In genomic region chr13:67729441-67729840, GRCm38 (mm10) we compare ENCODE assay signal across 8 mouse cellular contexts. TPM values are rescaled to one million over a fixed set of nuclear protein-coding genes. Genes with fewer than 3 reads are reported as not detected.
DNase-seq lines count a peak whose midpoint lies in the region; ATAC-seq lines count a peak whose summit lies in the region.
"Not testable (repeated sequence)": the region's sequence is repeated elsewhere in the genome, so short reads cannot be mapped to it uniquely, and the experiment has no call there.

No protein-coding gene starts in this region.

- H3K4me1 ChIP-seq in forebrain, embryonic 10.5 days, result peaks cover 19% of the 10 kb centered on the region
- H3K4me1 ChIP-seq in liver, embryonic 11.5 days (replicated peaks; ENCODE audit: control insufficient read depth, insufficient read depth, low read length); midbrain, embryonic 12.5 days: not testable (repeated sequence)

- H3K9ac ChIP-seq in liver, embryonic 11.5 days (ENCODE audit: low read depth, low read length), result not testable (repeated sequence)
- H3K9ac ChIP-seq in midbrain, embryonic 12.5 days (replicated peaks), result peak overlapping the region; percentile 74

- not testable (repeated sequence) for H3K36me3 ChIP-seq in forebrain, embryonic 10.5 days (replicated peaks); liver, embryonic 11.5 days (ENCODE audit: control insufficient read depth, insufficient read depth, low read length); midbrain, embryonic 12.5 days

- H3K27me3 ChIP-seq in forebrain, embryonic 10.5 days (ENCODE audit: poor library complexity, severe bottlenecking); liver, embryonic 11.5 days (replicated peaks; ENCODE audit: control insufficient read depth, insufficient read depth, low read length); midbrain, embryonic 12.5 days: not testable (repeated sequence)

- H3K4me2 ChIP-seq in liver, embryonic 11.5 days, result peak overlapping the region; percentile 65
- H3K4me2 ChIP-seq in midbrain, embryonic 12.5 days (replicated peaks), result peak overlapping the region; percentile 69

- ATAC-seq in liver, embryonic 11.5 days (replicated peaks; ENCODE audit: low FRiP score), result peak; percentile 70
- ATAC-seq in midbrain, embryonic 12.5 days (ENCODE audit: low FRiP score, low read depth), result 0 out of 2 replicates have a peak, but pooled peaks have one; percentile 43

- peak overlapping the region; percentile 63 for H3K4me3 ChIP-seq in forebrain, embryonic 10.5 days
- peak overlapping the region; percentile 53 for H3K4me3 ChIP-seq in liver, embryonic 11.5 days (ENCODE audit: low read depth, low read length)
- H3K4me3 ChIP-seq in midbrain, embryonic 12.5 days, result peak overlapping the region; percentile 63

- H3K9me3 ChIP-seq in forebrain, embryonic 10.5 days, result peaks cover 23% of the 10 kb centered on the region
- H3K9me3 ChIP-seq in liver, embryonic 11.5 days (ENCODE audit: control insufficient read depth, low read length); midbrain, embryonic 12.5 days: not testable (repeated sequence)

- peak; percentile 54 for DNase-seq in 416B (ENCODE audit: low read depth)
- DNase-seq in adrenal gland, postnatal 36 days, result peak; percentile 38 to 51
- not testable (repeated sequence) for DNase-seq in forebrain, embryonic 10.5 days (ENCODE audit: extremely low spot score, low spot score); liver, embryonic 11.5 days (ENCODE audit: low spot score)
- peak; percentile 48 for DNase-seq in heart, postnatal 4 days
- DNase-seq in kidney, postnatal 10 days, result peak; percentile 64
- DNase-seq in right cerebral cortex, postnatal 4 days, result peak; percentile 39

- H3K27ac ChIP-seq in forebrain, embryonic 10.5 days, result peak overlapping the region; percentile 87
- H3K27ac ChIP-seq in liver, embryonic 11.5 days (ENCODE audit: low read depth, low read length); midbrain, embryonic 12.5 days (replicated peaks): not testable (repeated sequence)

- WGBS in forebrain, embryonic 10.5 days, result 53% methylated on average over 4 of the region's 4 CpGs
- 48% methylated on average over 4 of the region's 4 CpGs for WGBS in liver, embryonic 11.5 days
- 52% methylated on average over 4 of the region's 4 CpGs for WGBS in midbrain, embryonic 12.5 days

RNA-seq across cellular contexts. Expression of gene Zfp65, which starts 0.5 kb away (rescaled TPM):
- total RNA-seq in adrenal gland, postnatal 36 days (2021), result 10 to 100 TPM in 1 of 2 experiments, 1 to 10 TPM in 1; 8.2 to 12.0 TPM
- 6.9 and 8.3 TPM in 2 replicates for polyA plus RNA-seq in forebrain, embryonic 10.5 days (2016; fragmentation: Nextera tagmentation; extraction: Ambion mirVana)
- total RNA-seq in heart, postnatal 4 days (2021), result 1 to 10 TPM; 6.1 to 6.4 TPM
- 3.2 and 3.5 TPM in 2 replicates for polyA plus RNA-seq in liver, embryonic 11.5 days (2014; fragmentation: Nextera tagmentation; extraction: Ambion mirVana)
- polyA plus RNA-seq in midbrain, embryonic 12.5 days (2016; fragmentation: Nextera tagmentation; extraction: Ambion mirVana), result 8.0 and 11.2 TPM in 2 replicates

RNA-seq across cellular contexts. Expression of gene Zfp85, which starts 25.6 kb away (rescaled TPM):
- 1 to 10 TPM; 3.7 to 4.2 TPM for total RNA-seq in adrenal gland, postnatal 36 days (2021)
- polyA plus RNA-seq in forebrain, embryonic 10.5 days (2016; fragmentation: Nextera tagmentation; extraction: Ambion mirVana), result 5.0 and 5.4 TPM in 2 replicates
- total RNA-seq in heart, postnatal 4 days (2021), result 1 to 10 TPM; 2.5 to 2.8 TPM
- 3.2 and 3.3 TPM in 2 replicates for polyA plus RNA-seq in liver, embryonic 11.5 days (2014; fragmentation: Nextera tagmentation; extraction: Ambion mirVana)
- 7.0 and 7.3 TPM in 2 replicates for polyA plus RNA-seq in midbrain, embryonic 12.5 days (2016; fragmentation: Nextera tagmentation; extraction: Ambion mirVana)

RNA-seq across cellular contexts. Expression of gene Zfp738, which starts 42.6 kb away (rescaled TPM):
- 10 to 100 TPM in 1 of 2 experiments, 1 to 10 TPM in 1; 9.9 to 10.7 TPM for total RNA-seq in adrenal gland, postnatal 36 days (2021)
- polyA plus RNA-seq in forebrain, embryonic 10.5 days (2016; fragmentation: Nextera tagmentation; extraction: Ambion mirVana), result 9.5 and 10.1 TPM in 2 replicates
- 1 to 10 TPM; 7.5 to 8.2 TPM for total RNA-seq in heart, postnatal 4 days (2021)
- polyA plus RNA-seq in liver, embryonic 11.5 days (2014; fragmentation: Nextera tagmentation; extraction: Ambion mirVana), result 7.0 and 7.3 TPM in 2 replicates
- polyA plus RNA-seq in midbrain, embryonic 12.5 days (2016; fragmentation: Nextera tagmentation; extraction: Ambion mirVana), result 16.7 and 17.4 TPM in 2 replicates

RNA-seq across cellular contexts. Expression of gene Zfp493, which starts 50.1 kb away (rescaled TPM):
- 1 to 10 TPM; 1.7 to 3.5 TPM for total RNA-seq in adrenal gland, postnatal 36 days (2021)
- polyA plus RNA-seq in forebrain, embryonic 10.5 days (2016; fragmentation: Nextera tagmentation; extraction: Ambion mirVana), result 4.3 and 4.6 TPM in 2 replicates
- under 1 TPM; 0.17 to 0.43 TPM for total RNA-seq in heart, postnatal 4 days (2021)
- 2.3 and 2.6 TPM in 2 replicates for polyA plus RNA-seq in liver, embryonic 11.5 days (2014; fragmentation: Nextera tagmentation; extraction: Ambion mirVana)
- 2.7 and 3.8 TPM in 2 replicates for polyA plus RNA-seq in midbrain, embryonic 12.5 days (2016; fragmentation: Nextera tagmentation; extraction: Ambion mirVana)
